Mouse (Mus musculus) hindbrain, embryonic 15.5 days (tissue): Measurements from ENCODE around the gene Adarb1. TPM values are rescaled to one million over a fixed set of nuclear protein-coding genes. Genes with fewer than 3 reads are reported as not detected.

ENCODE experiments used
- polyA plus RNA-seq: library from polyadenylated mRNA; unstranded; fragments of >200 nt; fragmentation: Nextera tagmentation; extraction: Ambion mirVana; gene quantifications from 2 replicates; pipeline ENCODE4 v1.2.1, GENCODE M21; 2015

The Adarb1 gene
- polyA plus RNA-seq, 1 experiment from 2014 or later: 21.5 TPM

Other genes with a start within 250 kb of the Adarb1 start
- gene Pofut2, start 159.1 kb downstream of the Adarb1 start, polyA plus RNA-seq: 57.0 and 58.1 TPM in 2 replicates
- 45.1 and 48.4 TPM in 2 replicates for gene Fam207a, start 97.5 kb upstream of the Adarb1 start, polyA plus RNA-seq
- 1.1 and 1.5 TPM in 2 replicates for gene Itgb2, start 112.0 kb upstream of the Adarb1 start, polyA plus RNA-seq
- gene Pttg1ip, start 163.4 kb upstream of the Adarb1 start, polyA plus RNA-seq: 75.2 and 81.7 TPM in 2 replicates
- gene Sumo3, start 187.8 kb upstream of the Adarb1 start, polyA plus RNA-seq: 282 and 283 TPM in 2 replicates
- 2.9 TPM in 1 of 2 replicates, not detected in the other for gene Gm49325, start 187.9 kb upstream of the Adarb1 start, polyA plus RNA-seq
- gene Ube2g2, start 204.0 kb upstream of the Adarb1 start, polyA plus RNA-seq: 83.8 and 90.0 TPM in 2 replicates